Mouse (Mus musculus) frontal cortex, postnatal 36 days (tissue): ENCODE data around the gene Ranbp1.
"Not testable (repeated sequence)": the region's sequence is repeated elsewhere in the genome, so short reads cannot be mapped to it uniquely, and the experiment has no call there.

Experiments
- DNase-seq, 2 experiments: peaks; one replicate each; pipeline ENCODE4 v3.0.0; 2022; ENCODE audit warnings: low spot score in 2 of 2

Ranbp1 gene

GRCm38 (mm10) chr16:18248433-18249363 lies at the start of gene Ranbp1, which contains the start of gene Trmt2a:
Gene Ranbp1, minus strand, starts transcription at chr16:18248732.
Gene Trmt2a, plus strand, starts transcription at chr16:18248679.
- DNase-seq: peak; percentile 98

- DNase-seq: not testable (repeated sequence)
Measured at GRCm38 (mm10) chr16:18289614-18290013, 41.1 kb upstream of the Ranbp1 start.

- DNase-seq: peak; percentile 99
Measured at GRCm38 (mm10) chr16:18289067-18289588, 40.6 kb upstream of the Ranbp1 start, which contains the start of gene Dgcr8. Gene Dgcr8, minus strand, starts transcription at chr16:18289246.

GRCm38 (mm10) chr16:18288581-18289061 lies 40.1 kb upstream of the Ranbp1 start:
- DNase-seq: no peak

GRCm38 (mm10) chr16:18288166-18288565 lies 39.6 kb upstream of the Ranbp1 start:
- DNase-seq: no peak

GRCm38 (mm10) chr16:18275166-18275565 lies 26.6 kb upstream of the Ranbp1 start:
- no peak for DNase-seq

- DNase-seq: no peak
Measured at GRCm38 (mm10) chr16:18268182-18268581, 19.6 kb upstream of the Ranbp1 start.

GRCm38 (mm10) chr16:18265024-18265423 lies 16.5 kb upstream of the Ranbp1 start:
- no peak for DNase-seq

GRCm38 (mm10) chr16:18258221-18258620 lies 9.7 kb upstream of the Ranbp1 start, which contains the start of gene Gm49776:
Gene Gm49776, minus strand, starts transcription at chr16:18258321.
- DNase-seq: no peak

- DNase-seq: no peak
Measured at GRCm38 (mm10) chr16:18253866-18254265, 5.3 kb upstream of the Ranbp1 start.

- DNase-seq: no peak
Measured at GRCm38 (mm10) chr16:18252736-18253135, 4.2 kb upstream of the Ranbp1 start.

GRCm38 (mm10) chr16:18250828-18251790 lies 2.6 kb upstream of the Ranbp1 start:
- no peak for DNase-seq

- DNase-seq: no peak
Measured at GRCm38 (mm10) chr16:18250231-18250630, 1.7 kb upstream of the Ranbp1 start.

GRCm38 (mm10) chr16:18249364-18249967 lies 934 bp upstream of the Ranbp1 start:
- DNase-seq: peak; percentile 44 to 50

- DNase-seq: peak in 1 of 2 experiments; percentile 33
Measured at GRCm38 (mm10) chr16:18247521-18248399, 772 bp downstream of the Ranbp1 start.

GRCm38 (mm10) chr16:18241581-18241980 lies 7.0 kb downstream of the Ranbp1 start:
- no peak for DNase-seq

GRCm38 (mm10) chr16:18236676-18237501 lies 11.6 kb downstream of the Ranbp1 start:
- no peak for DNase-seq

GRCm38 (mm10) chr16:18235389-18236065 lies 13.0 kb downstream of the Ranbp1 start:
- peak; percentile 74 to 75 for DNase-seq
